Mouse (Mus musculus): ENCODE results near the gene Eef2k. TPM values are rescaled to one million over a fixed set of nuclear protein-coding genes. Genes with fewer than 3 reads are reported as not detected.

The Eef2k gene
- total RNA-seq, 1 experiment, result 13.6 TPM

- Histone ChIP-seq H3K27ac (ENCODE audit: insufficient read depth, low read depth, low read length, poor library complexity, severe bottlenecking) (no peak overlapping the region), H3K9me3 (ENCODE audit: control insufficient read depth, insufficient read depth, low read depth, low read length) (no peaks in the 10 kb centered on the region), H3K4me3 (ENCODE audit: insufficient read depth in 1 of 2, low read depth in 1 of 2, low read length in 2 of 2, poor library complexity in 1 of 2, severe bottlenecking in 1 of 2) (no peak overlapping the region), H3K4me1 (ENCODE audit: control insufficient read depth in 2 of 2, insufficient read depth in 2 of 2, low read length in 2 of 2, poor library complexity in 1 of 2) (peaks cover 6 to 7% of the 10 kb centered on the region in 2 experiments; a peak in 3 of 4 replicates), H3K9ac (ENCODE audit: insufficient read depth, low read depth, low read length, poor library complexity, severe bottlenecking) (no peak overlapping the region), H3K36me3 (ENCODE audit: control insufficient read depth, insufficient read depth, low read length, poor library complexity, severe bottlenecking) (no peaks in the 10 kb centered on the region)
- TF ChIP-seq ZNF384 (IDR thresholded peaks at IDR 0.05; ENCODE audit: low read depth, low read length) (no peak), CHD2 (IDR thresholded peaks at IDR 0.05; ENCODE audit: low read depth, low read length) (no peak), MAFK (IDR thresholded peaks at IDR 0.05; ENCODE audit: insufficient read depth, low read depth, low read length) (no peak), ZC3H11A (IDR thresholded peaks at IDR 0.05; ENCODE audit: borderline replicate concordance, low read depth, low read length) (no peak), HCFC1 (IDR thresholded peaks at IDR 0.05; ENCODE audit: borderline replicate concordance, insufficient read depth, low read length) (no peak)
- no peak for DNase-seq (ENCODE audit: low read depth, low spot score)
- in situ Hi-C loops (cut with MboI; ENCODE audit: low sequenced_read_pairs in 2 of 2, unreplicated experiment in 2 of 2), result loop anchor here in 1 of 2 experiments (10.0 kb wide), 1 partner anchor 66 kb away; the partner anchor contains the start of gene Polr3e
Measured at GRCm38 (mm10) chr7:120848831-120849512, 6.3 kb downstream of the Eef2k start.

- in situ Hi-C loops (cut with MboI; ENCODE audit: low sequenced_read_pairs in 2 of 2, unreplicated experiment in 2 of 2), result no loop called here
- TF ChIP-seq ZC3H11A (IDR thresholded peaks at IDR 0.05; ENCODE audit: borderline replicate concordance, low read depth, low read length), result no peak
- no peak for TF ChIP-seq ZNF384 (IDR thresholded peaks at IDR 0.05; ENCODE audit: low read depth, low read length)
- TF ChIP-seq MAFK (IDR thresholded peaks at IDR 0.05; ENCODE audit: insufficient read depth, low read depth, low read length), result no peak
- TF ChIP-seq HCFC1 (IDR thresholded peaks at IDR 0.05; ENCODE audit: borderline replicate concordance, insufficient read depth, low read length), result no peak
- no peak for TF ChIP-seq CHD2 (IDR thresholded peaks at IDR 0.05; ENCODE audit: low read depth, low read length)
- no peak overlapping the region for H3K4me3 ChIP-seq (ENCODE audit: insufficient read depth in 1 of 2, low read depth in 1 of 2, low read length in 2 of 2, poor library complexity in 1 of 2, severe bottlenecking in 1 of 2)
- DNase-seq (ENCODE audit: low read depth, low spot score), result no peak
- peaks cover 2 to 3% of the 10 kb centered on the region in 2 experiments; a peak in 3 of 4 replicates for H3K4me1 ChIP-seq (ENCODE audit: control insufficient read depth in 2 of 2, insufficient read depth in 2 of 2, low read length in 2 of 2, poor library complexity in 1 of 2)
- H3K9ac ChIP-seq (ENCODE audit: insufficient read depth, low read depth, low read length, poor library complexity, severe bottlenecking), result no peak overlapping the region
- no peak overlapping the region for H3K27ac ChIP-seq (ENCODE audit: insufficient read depth, low read depth, low read length, poor library complexity, severe bottlenecking)
- H3K9me3 ChIP-seq (ENCODE audit: control insufficient read depth, insufficient read depth, low read depth, low read length), result no peaks in the 10 kb centered on the region
- no peaks in the 10 kb centered on the region for H3K36me3 ChIP-seq (ENCODE audit: control insufficient read depth, insufficient read depth, low read length, poor library complexity, severe bottlenecking)
Measured at GRCm38 (mm10) chr7:120850165-120850564, 7.5 kb downstream of the Eef2k start.

- TF ChIP-seq MAFK (IDR thresholded peaks at IDR 0.05; ENCODE audit: insufficient read depth, low read depth, low read length) (no peak), ZNF384 (IDR thresholded peaks at IDR 0.05; ENCODE audit: low read depth, low read length) (no peak), ZC3H11A (IDR thresholded peaks at IDR 0.05; ENCODE audit: borderline replicate concordance, low read depth, low read length) (no peak), HCFC1 (IDR thresholded peaks at IDR 0.05; ENCODE audit: borderline replicate concordance, insufficient read depth, low read length) (no peak), CHD2 (IDR thresholded peaks at IDR 0.05; ENCODE audit: low read depth, low read length) (no peak)
- peaks cover 0 to 22% of the 10 kb centered on the region in 2 experiments; a peak in 3 of 4 replicates for H3K4me1 ChIP-seq (ENCODE audit: control insufficient read depth in 2 of 2, insufficient read depth in 2 of 2, low read length in 2 of 2, poor library complexity in 1 of 2)
- H3K9ac ChIP-seq (ENCODE audit: insufficient read depth, low read depth, low read length, poor library complexity, severe bottlenecking), result no peak overlapping the region
- H3K9me3 ChIP-seq (ENCODE audit: control insufficient read depth, insufficient read depth, low read depth, low read length), result no peaks in the 10 kb centered on the region
- H3K4me3 ChIP-seq (ENCODE audit: insufficient read depth in 1 of 2, low read depth in 1 of 2, low read length in 2 of 2, poor library complexity in 1 of 2, severe bottlenecking in 1 of 2), result no peak overlapping the region
- H3K36me3 ChIP-seq (ENCODE audit: control insufficient read depth, insufficient read depth, low read length, poor library complexity, severe bottlenecking), result no peaks in the 10 kb centered on the region
- no peak for DNase-seq (ENCODE audit: low read depth, low spot score)
- in situ Hi-C loops (cut with MboI; ENCODE audit: low sequenced_read_pairs in 2 of 2, unreplicated experiment in 2 of 2), result no loop called here
- H3K27ac ChIP-seq (ENCODE audit: insufficient read depth, low read depth, low read length, poor library complexity, severe bottlenecking), result no peak overlapping the region
Measured at GRCm38 (mm10) chr7:120859854-120860253, 17.2 kb downstream of the Eef2k start.

- TF ChIP-seq CHD2 (IDR thresholded peaks at IDR 0.05; ENCODE audit: low read depth, low read length) (no peak), ZNF384 (IDR thresholded peaks at IDR 0.05; ENCODE audit: low read depth, low read length) (peak; percentile 76)
- peak; percentile 27 for DNase-seq (ENCODE audit: low read depth, low spot score)
Measured at GRCm38 (mm10) chr7:120860799-120861487, 18.3 kb downstream of the Eef2k start.

More at GRCm38 (mm10) chr7:120860799-120861487, 18.3 kb downstream of the Eef2k start:
- Histone ChIP-seq H3K27ac (ENCODE audit: insufficient read depth, low read depth, low read length, poor library complexity, severe bottlenecking) (no peak overlapping the region; the same call in 1 of the 2 replicates), H3K36me3 (ENCODE audit: control insufficient read depth, insufficient read depth, low read length, poor library complexity, severe bottlenecking) (no peaks in the 10 kb centered on the region), H3K9me3 (ENCODE audit: control insufficient read depth, insufficient read depth, low read depth, low read length) (no peaks in the 10 kb centered on the region), H3K9ac (ENCODE audit: insufficient read depth, low read depth, low read length, poor library complexity, severe bottlenecking) (no peak overlapping the region), H3K4me1 (ENCODE audit: control insufficient read depth in 2 of 2, insufficient read depth in 2 of 2, low read length in 2 of 2, poor library complexity in 1 of 2) (peaks cover 0 to 29% of the 10 kb centered on the region in 2 experiments; a peak in 3 of 4 replicates), H3K4me3 (ENCODE audit: insufficient read depth in 1 of 2, low read depth in 1 of 2, low read length in 2 of 2, poor library complexity in 1 of 2, severe bottlenecking in 1 of 2) (no peak overlapping the region)
- in situ Hi-C loops (cut with MboI; ENCODE audit: low sequenced_read_pairs in 2 of 2, unreplicated experiment in 2 of 2), result no loop called here
